Mouse (Mus musculus) hindbrain, embryonic 13.5 days (tissue): ENCODE results near the gene Pqlc3. TPM values are rescaled to one million over a fixed set of nuclear protein-coding genes. Genes with fewer than 3 reads are reported as not detected.

Source experiments
- ATAC-seq: fragments of 200-750 bp; cut with Nextera tagmentation; 2 replicates; pipeline ENCODE4 v1.8.0; 2017; ENCODE audit warnings: moderate TSS enrichment; ENCODE audit not compliant: low FRiP score
- H3K27ac ChIP-seq: fragments of 300-500 bp; sonication (generic); 2 replicates; pipeline ENCODE4 v1.5.1; 2015; ENCODE audit warnings: inconsistent platforms, mild to moderate bottlenecking, moderate library complexity
- H3K27me3 ChIP-seq: fragments of 300-500 bp; sonication (generic); 2 replicates; pipeline ENCODE4 v1.6.1; 2015; ENCODE audit warnings: mild to moderate bottlenecking, inconsistent platforms
- H3K36me3 ChIP-seq: fragments of 300-500 bp; sonication (generic); 2 replicates; pipeline ENCODE4 v1.6.1; 2015; ENCODE audit warnings: mild to moderate bottlenecking, inconsistent platforms
- H3K4me1 ChIP-seq: fragments of 300-500 bp; sonication (generic); replicated peaks from 2 replicates; pipeline ENCODE4 v1.6.1; 2015; ENCODE audit warnings: inconsistent platforms
- H3K4me2 ChIP-seq: fragments of 300-500 bp; sonication (generic); 2 replicates; pipeline ENCODE4 v1.6.1; 2015; ENCODE audit warnings: inconsistent platforms, mild to moderate bottlenecking, moderate library complexity
- H3K4me3 ChIP-seq: fragments of 300-500 bp; sonication (generic); 2 replicates; pipeline ENCODE4 v1.5.1; 2015; ENCODE audit warnings: mild to moderate bottlenecking, inconsistent platforms
- H3K9ac ChIP-seq: fragments of 300-500 bp; sonication (generic); 2 replicates; pipeline ENCODE4 v1.6.1; 2015; ENCODE audit warnings: mild to moderate bottlenecking, inconsistent platforms
- H3K9me3 ChIP-seq: fragments of 300-500 bp; sonication (generic); 2 replicates; pipeline ENCODE4 v1.6.1; 2016; ENCODE audit warnings: inconsistent platforms
- whole genome bisulfite sequencing: fragments of 180-500 bp; shearing (Covaris S2); methylation state at CpG from one replicate; pipeline ENCODE4 v1.1.7; 2015; 5-methylcytosine and 5-hydroxymethylcytosine counted together
- polyA plus RNA-seq: library from polyadenylated mRNA; unstranded; fragments of >200 nt; fragmentation: Nextera tagmentation; extraction: Ambion mirVana; gene quantifications from 2 replicates; pipeline ENCODE4 v1.2.1, GENCODE M21; 2015

The Pqlc3 gene
- polyA plus RNA-seq = 1.4 and 2.3 TPM in 2 replicates

DNA sequence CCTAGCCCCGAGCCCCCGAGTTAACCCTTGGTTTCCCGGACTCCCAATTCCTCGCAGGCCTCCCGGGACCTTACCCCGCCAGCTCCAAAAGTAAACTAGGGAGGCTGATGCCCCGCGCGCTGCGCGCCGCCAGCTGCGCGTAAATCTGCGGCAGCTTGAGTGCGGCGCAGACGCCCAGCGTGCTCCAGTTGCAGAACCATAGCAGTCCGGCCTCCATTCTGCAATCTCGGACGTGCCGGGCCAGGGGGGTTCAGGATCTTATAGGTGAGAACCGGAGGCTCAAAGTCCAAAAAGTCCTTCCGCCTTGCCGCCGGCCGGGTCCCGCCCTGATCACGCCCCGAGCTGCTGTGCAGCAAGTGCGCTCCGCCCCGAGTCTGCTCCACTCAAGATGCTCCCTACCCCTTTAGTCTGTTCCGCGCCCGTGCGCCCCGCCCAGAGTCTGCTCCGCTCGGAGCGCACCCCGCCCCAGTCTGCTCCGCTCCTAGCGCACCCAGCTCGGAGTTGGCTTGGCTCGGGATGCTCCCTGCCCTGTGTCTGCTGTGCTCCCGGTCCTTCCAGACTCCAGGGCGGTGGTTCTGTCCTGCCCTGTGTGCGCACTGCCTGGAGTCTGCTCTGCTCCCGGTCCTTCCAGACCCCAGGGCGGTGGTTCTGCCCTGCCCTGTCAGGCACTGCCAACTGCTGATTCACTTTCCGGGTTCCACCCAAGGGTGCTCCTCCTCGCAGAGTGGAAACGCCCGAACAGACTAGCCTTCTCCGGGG is at the start of gene Pqlc3:
TSS of gene Pqlc3 (minus strand) at position 670 of the 759 bp plus-strand sequence.
- peak within 1 kb of the TSS; percentile 86 for H3K4me2 ChIP-seq
- WGBS = 1% methylated on average over 54 of the region's 57 CpGs
- peaks cover 18% of the 10 kb centered on the region for H3K4me1 ChIP-seq
- peaks cover 53% of the 10 kb centered on the region for H3K27me3 ChIP-seq
- H3K9ac ChIP-seq = peak within 1 kb of the TSS; percentile 64
- peak; percentile 80 for ATAC-seq
- no peak within 1 kb of the TSS for H3K27ac ChIP-seq
- peak within 1 kb of the TSS; percentile 49 for H3K4me3 ChIP-seq
- H3K36me3 ChIP-seq = no peaks in the 10 kb centered on the region
- no peaks in the 10 kb centered on the region for H3K9me3 ChIP-seq

- Histone ChIP-seq H3K9ac (no peak overlapping the region), H3K36me3 (no peaks in the 10 kb centered on the region), H3K4me3 (no peak overlapping the region), H3K27ac (no peak overlapping the region), H3K4me1 (peaks cover 22% of the 10 kb centered on the region), H3K9me3 (no peaks in the 10 kb centered on the region), H3K4me2 (no peak overlapping the region), H3K27me3 (peaks cover 11% of the 10 kb centered on the region)
- no peak for ATAC-seq
- WGBS = 94% methylated on average over 1 of the region's 1 CpGs
Measured at GRCm38 (mm10) chr12:17049796-17050195, 49.6 kb upstream of the Pqlc3 start.

DNA sequence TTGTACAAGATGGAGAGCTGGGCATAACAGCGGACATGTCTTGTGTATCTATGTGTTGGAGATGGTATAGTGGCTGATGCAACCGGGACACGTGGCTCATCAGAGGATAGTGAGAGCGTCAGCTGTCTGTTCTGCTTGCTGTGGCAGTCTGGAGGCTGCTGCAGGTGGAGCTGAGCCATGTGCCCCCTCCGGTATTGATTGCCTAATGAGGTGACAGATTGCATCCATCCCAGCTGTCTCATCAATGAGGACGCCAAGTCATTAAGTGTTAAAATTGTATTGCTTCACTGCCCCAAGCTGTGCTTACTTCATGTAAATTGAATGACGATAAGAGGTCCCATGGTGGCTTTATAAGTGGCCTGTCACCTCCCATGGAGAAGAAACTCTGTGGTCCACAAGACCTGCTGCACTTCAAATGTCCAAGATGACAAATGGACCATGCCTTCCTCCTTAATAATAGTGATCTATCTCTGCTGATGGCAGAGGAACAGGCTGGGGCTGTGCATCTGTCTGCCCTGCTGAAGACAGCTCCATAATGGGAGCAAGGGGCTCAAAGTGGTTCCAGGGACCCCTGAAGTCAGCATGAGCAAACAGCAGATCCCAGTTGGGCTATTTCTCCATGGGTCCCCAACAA is 48.9 kb upstream of the Pqlc3 start:
- Histone ChIP-seq H3K4me2 (no peak overlapping the region), H3K4me1 (peaks cover 22% of the 10 kb centered on the region), H3K27me3 (peaks cover 11% of the 10 kb centered on the region), H3K36me3 (no peaks in the 10 kb centered on the region), H3K9ac (no peak overlapping the region), H3K4me3 (no peak overlapping the region), H3K27ac (no peak overlapping the region; the same call in 1 of the 2 replicates), H3K9me3 (no peaks in the 10 kb centered on the region)
- WGBS = 35% methylated on average over 7 of the region's 7 CpGs
- peak; percentile 83 for ATAC-seq

DNA sequence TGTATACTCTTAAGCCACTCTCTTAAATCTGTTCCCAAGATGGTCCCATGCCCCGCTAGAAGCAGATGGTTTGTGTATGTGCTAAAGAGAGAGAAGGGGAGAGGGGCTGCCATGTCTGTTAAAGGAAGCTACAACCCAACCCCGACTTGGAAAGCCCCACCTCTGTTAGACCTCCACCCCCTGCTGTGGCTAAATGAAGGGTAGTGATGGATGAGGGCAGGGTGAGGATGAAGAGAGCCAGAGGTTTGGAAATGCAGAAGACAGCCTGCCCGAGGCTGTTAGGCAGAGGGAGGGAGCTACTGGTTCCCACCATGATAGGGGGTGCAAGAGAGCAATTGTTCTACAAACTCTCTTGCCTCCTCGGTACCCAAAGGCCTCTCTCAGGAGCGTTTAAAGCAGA is 43.1 kb upstream of the Pqlc3 start:
- 45% methylated on average over 5 of the region's 5 CpGs for WGBS
- H3K9ac ChIP-seq = no peak overlapping the region
- no peak overlapping the region for H3K4me3 ChIP-seq
- no peaks in the 10 kb centered on the region for H3K9me3 ChIP-seq
- peaks cover 10% of the 10 kb centered on the region for H3K27me3 ChIP-seq
- no peak for ATAC-seq
- H3K36me3 ChIP-seq = no peaks in the 10 kb centered on the region
- no peak overlapping the region for H3K4me2 ChIP-seq
- H3K4me1 ChIP-seq = peaks cover under 1% of the 10 kb centered on the region
- H3K27ac ChIP-seq = no peak overlapping the region

DNA sequence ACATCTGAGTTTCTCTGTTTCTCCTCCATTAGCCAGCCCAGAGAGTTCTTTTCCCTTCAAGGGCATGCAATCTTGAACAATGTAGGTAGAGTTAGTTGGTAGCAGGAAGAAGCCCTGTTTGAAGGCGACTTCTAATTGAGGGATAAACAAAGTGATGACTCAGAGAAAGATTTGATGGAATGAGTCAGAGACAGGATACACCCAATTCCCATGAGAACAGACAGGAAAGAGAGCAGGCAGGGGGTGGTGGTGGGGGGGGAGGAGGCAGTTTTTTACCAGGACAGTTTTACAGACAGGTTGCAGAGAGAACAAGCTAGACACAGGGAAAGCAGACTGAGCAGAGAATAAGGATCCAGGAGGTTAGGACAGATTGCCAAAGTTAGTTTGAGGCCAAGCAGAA is 40.4 kb upstream of the Pqlc3 start:
- H3K27ac ChIP-seq = no peak overlapping the region
- H3K27me3 ChIP-seq = peaks cover 11% of the 10 kb centered on the region; the same call in 1 of the 2 replicates
- peaks cover 16% of the 10 kb centered on the region for H3K4me1 ChIP-seq
- no peak overlapping the region for H3K9ac ChIP-seq
- no peak overlapping the region for H3K4me2 ChIP-seq
- H3K9me3 ChIP-seq = no peaks in the 10 kb centered on the region
- no peak overlapping the region for H3K4me3 ChIP-seq
- no peak for ATAC-seq
- no peaks in the 10 kb centered on the region for H3K36me3 ChIP-seq
- WGBS = 76% methylated on average over 1 of the region's 1 CpGs

GRCm38 (mm10) chr12:17039415-17039814 is 39.2 kb upstream of the Pqlc3 start:
- Histone ChIP-seq H3K4me2 (no peak overlapping the region), H3K4me3 (no peak overlapping the region), H3K9me3 (no peaks in the 10 kb centered on the region), H3K36me3 (no peaks in the 10 kb centered on the region), H3K4me1 (peaks cover 16% of the 10 kb centered on the region), H3K27ac (no peak overlapping the region), H3K27me3 (peaks cover 17% of the 10 kb centered on the region; the same call in 1 of the 2 replicates), H3K9ac (no peak overlapping the region)
- WGBS = 70% methylated on average over 2 of the region's 2 CpGs
- ATAC-seq = no peak

DNA sequence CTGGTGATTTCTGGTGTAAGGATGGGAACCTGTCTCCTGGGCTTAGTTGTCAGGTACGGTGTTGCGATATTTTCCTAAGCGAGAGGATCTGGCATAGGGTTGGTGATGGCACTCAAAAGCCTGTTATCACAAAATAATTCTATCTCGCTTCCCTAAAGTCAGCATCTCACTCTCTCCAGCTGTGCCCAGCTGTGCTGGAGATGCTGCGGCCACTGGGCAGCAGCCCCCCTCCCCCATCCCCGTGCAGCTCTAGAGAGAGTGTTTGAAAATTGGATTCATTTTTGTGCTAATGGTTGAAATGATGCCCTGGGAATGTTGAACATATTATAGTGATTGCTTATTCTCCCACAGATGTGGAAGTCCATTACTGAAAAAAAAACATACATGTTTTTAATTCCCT is 38.0 kb upstream of the Pqlc3 start:
- Histone ChIP-seq H3K9ac (no peak overlapping the region), H3K27me3 (0 out of 2 replicates have a peak, but pooled peaks cover 13% of the 10 kb centered on the region), H3K4me1 (peaks cover 16% of the 10 kb centered on the region), H3K4me2 (no peak overlapping the region), H3K4me3 (no peak overlapping the region), H3K27ac (no peak overlapping the region), H3K36me3 (no peaks in the 10 kb centered on the region), H3K9me3 (no peaks in the 10 kb centered on the region)
- 79% methylated on average over 6 of the region's 6 CpGs for WGBS
- ATAC-seq = no peak

DNA sequence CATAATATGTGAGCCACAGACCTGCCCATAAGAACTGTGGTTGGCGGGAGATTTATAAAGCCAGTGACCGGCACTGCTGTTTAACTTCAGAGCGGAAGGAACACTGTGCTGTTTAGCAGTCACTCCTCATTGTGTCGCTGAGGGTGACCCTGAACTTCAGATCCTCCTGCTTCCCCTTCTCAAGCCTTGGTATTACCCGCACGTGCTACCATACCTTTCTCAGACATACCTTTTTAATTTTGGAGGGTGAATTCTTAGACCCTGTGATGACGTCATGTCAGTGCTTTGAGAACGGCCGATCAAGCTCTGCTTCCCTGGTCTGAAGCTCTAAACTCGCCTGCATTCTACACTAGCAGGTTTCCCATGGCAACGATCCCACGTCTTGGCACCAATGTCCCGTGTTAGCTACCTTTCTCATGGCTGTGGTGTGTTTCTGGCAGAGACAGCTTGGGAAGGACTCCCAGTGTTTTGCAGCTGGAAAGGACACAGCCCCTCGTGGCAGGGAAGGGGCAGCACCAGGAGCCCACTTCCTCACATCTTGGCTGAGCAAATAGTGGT is 36.9 kb upstream of the Pqlc3 start:
- no peak for ATAC-seq
- 62% methylated on average over 14 of the region's 14 CpGs for WGBS
- no peak overlapping the region for H3K9ac ChIP-seq

GRCm38 (mm10) chr12:17036532-17036931 is 36.3 kb upstream of the Pqlc3 start:
- Histone ChIP-seq H3K4me1 (peaks cover 16% of the 10 kb centered on the region), H3K4me2 (no peak overlapping the region), H3K27ac (no peak overlapping the region), H3K36me3 (no peaks in the 10 kb centered on the region), H3K9ac (no peak overlapping the region), H3K4me3 (no peak overlapping the region), H3K27me3 (0 out of 2 replicates have a peak, but pooled peaks cover 11% of the 10 kb centered on the region), H3K9me3 (no peaks in the 10 kb centered on the region)
- 47% methylated on average over 9 of the region's 9 CpGs for WGBS
- no peak for ATAC-seq

More for the DNA sequence above, 36.9 kb upstream of the Pqlc3 start:
- Histone ChIP-seq H3K4me1 (peaks cover 16% of the 10 kb centered on the region), H3K4me2 (no peak overlapping the region), H3K27ac (0 out of 2 replicates have a peak overlapping the region, but pooled peaks have one; percentile 23), H3K36me3 (no peaks in the 10 kb centered on the region), H3K9me3 (no peaks in the 10 kb centered on the region), H3K4me3 (no peak overlapping the region), H3K27me3 (0 out of 2 replicates have a peak, but pooled peaks cover 10% of the 10 kb centered on the region)

- Histone ChIP-seq H3K27me3 (0 out of 2 replicates have a peak, but pooled peaks cover 14% of the 10 kb centered on the region), H3K4me2 (no peak overlapping the region), H3K4me3 (no peak overlapping the region), H3K9me3 (no peaks in the 10 kb centered on the region), H3K4me1 (peaks cover 16% of the 10 kb centered on the region), H3K9ac (no peak overlapping the region), H3K27ac (no peak overlapping the region), H3K36me3 (no peaks in the 10 kb centered on the region)
- WGBS = 64% methylated on average over 2 of the region's 2 CpGs
- no peak for ATAC-seq
Measured at GRCm38 (mm10) chr12:17035128-17035527, 34.9 kb upstream of the Pqlc3 start.

GRCm38 (mm10) chr12:17034671-17035070 is 34.5 kb upstream of the Pqlc3 start:
- Histone ChIP-seq H3K27me3 (0 out of 2 replicates have a peak, but pooled peaks cover 14% of the 10 kb centered on the region), H3K4me3 (no peak overlapping the region), H3K36me3 (no peaks in the 10 kb centered on the region), H3K4me2 (no peak overlapping the region), H3K9me3 (no peaks in the 10 kb centered on the region), H3K9ac (no peak overlapping the region), H3K4me1 (peaks cover 16% of the 10 kb centered on the region), H3K27ac (no peak overlapping the region)
- WGBS = 84% methylated on average over 5 of the region's 5 CpGs
- no peak for ATAC-seq

DNA sequence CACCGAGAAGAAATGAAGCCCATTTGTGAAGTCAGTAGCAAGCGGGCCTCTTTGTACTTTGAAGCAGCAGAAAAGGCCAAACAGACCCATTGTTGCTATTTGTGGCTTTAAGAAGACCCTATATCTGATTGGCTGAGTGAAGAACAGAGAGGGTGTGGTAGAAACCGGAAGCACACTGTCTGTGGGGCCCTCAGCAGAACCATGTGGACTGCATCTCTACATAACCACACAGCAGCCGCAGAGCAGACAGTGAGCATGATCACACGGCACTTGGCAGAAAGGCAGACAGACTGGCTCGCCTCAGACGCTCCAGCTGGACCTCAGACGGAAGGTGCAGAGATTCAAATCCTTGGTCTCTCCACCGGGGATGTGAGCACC is 33.2 kb upstream of the Pqlc3 start:
- H3K27me3 ChIP-seq = 0 out of 2 replicates have a peak, but pooled peaks cover 14% of the 10 kb centered on the region
- H3K4me2 ChIP-seq = no peak overlapping the region
- no peaks in the 10 kb centered on the region for H3K36me3 ChIP-seq
- ATAC-seq = no peak; the same call in 1 of the 2 replicates
- peaks cover 16% of the 10 kb centered on the region for H3K4me1 ChIP-seq
- H3K4me3 ChIP-seq = no peak overlapping the region
- H3K27ac ChIP-seq = no peak overlapping the region
- WGBS = 83% methylated on average over 9 of the region's 9 CpGs
- no peak overlapping the region for H3K9ac ChIP-seq
- H3K9me3 ChIP-seq = no peaks in the 10 kb centered on the region
